Mouse (Mus musculus): Measurements from ENCODE around the gene Zic5.

GRCm38 (mm10) chr14:122460226-122460625 is 5.3 kb downstream of the Zic5 start:
- TF ChIP-seq FLI1 (IDR thresholded peaks at IDR 0.05; ENCODE audit: low read length) (no peak), GATA1 (IDR thresholded peaks at IDR 0.05; ENCODE audit: borderline replicate concordance, low read length) (no peak)
